Mouse (Mus musculus): Measurements from ENCODE around the gene Phactr1. TPM values are rescaled to one million over a fixed set of nuclear protein-coding genes. Genes with fewer than 3 reads are reported as not detected.

The Phactr1 gene
- polyA plus RNA-seq, 1 experiment from 2014 or later: 32.4 TPM

DNA sequence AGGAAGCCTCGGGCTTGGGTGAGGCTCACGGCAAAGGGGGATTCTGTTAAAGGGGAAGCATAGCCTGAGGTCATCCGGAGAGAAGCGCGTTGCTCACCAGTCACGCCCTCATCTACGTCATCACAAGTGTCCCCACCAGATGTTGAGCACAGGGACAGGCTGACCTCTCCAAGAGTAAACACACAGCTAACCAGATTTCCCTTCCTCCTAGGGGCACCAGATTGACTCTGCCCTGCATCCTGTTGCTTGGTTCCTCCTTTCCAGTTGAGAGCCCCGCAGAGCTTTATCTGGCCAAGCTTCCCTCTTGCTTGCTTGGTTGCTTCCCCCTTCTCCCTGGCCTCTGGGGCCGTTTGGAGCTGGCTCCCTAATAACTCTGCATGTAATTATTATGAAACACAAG is 148.6 kb downstream of the Phactr1 start:
- Histone ChIP-seq H3K4me2 (ENCODE audit: low read length) (peak overlapping the region; percentile 21), H3K9me3 (replicated peaks; ENCODE audit: low read length) (no peaks in the 10 kb centered on the region), H3K4me1 (replicated peaks; ENCODE audit: insufficient read depth, low read length) (no peaks in the 10 kb centered on the region), H3K27me3 (ENCODE audit: insufficient read depth, low read length) (no peaks in the 10 kb centered on the region), H3K4me3 (replicated peaks; ENCODE audit: low read depth, low read length) (no peak overlapping the region), H3K27ac (no peak overlapping the region), H3K9ac (ENCODE audit: low read depth, low read length) (no peak overlapping the region), H3K36me3 (ENCODE audit: insufficient read depth, low read length) (no peaks in the 10 kb centered on the region)
- 14% methylated on average over 9 of the region's 9 CpGs for WGBS
- ATAC-seq (replicated peaks; ENCODE audit: low FRiP score, low read depth): peak; percentile 61; the same call in 1 of the 2 replicates
- peak; percentile 64 for DNase-seq (ENCODE audit: low spot score)
- TF ChIP-seq CTCF (IDR thresholded peaks at IDR 0.05; ENCODE audit: low read depth): no peak

DNA sequence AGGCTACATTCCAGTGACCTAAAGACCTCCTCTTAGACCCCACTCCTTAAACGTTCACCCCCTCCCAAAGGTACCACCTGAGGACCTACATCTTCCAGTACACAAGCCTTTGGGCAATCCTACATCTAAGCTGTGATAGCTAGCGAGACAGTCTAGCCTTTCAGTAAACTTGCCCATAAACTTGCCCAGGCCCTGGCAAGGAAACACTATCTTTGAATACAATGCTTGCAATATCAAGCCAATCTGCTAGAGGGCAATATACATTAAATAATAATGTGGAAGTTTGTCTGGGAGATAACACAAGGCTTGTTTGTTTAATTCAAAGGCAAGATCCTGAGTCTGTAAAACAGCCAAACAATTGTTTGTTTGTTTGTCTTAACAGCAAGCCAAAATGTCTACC is 155.0 kb downstream of the Phactr1 start:
- no peaks in the 10 kb centered on the region for H3K4me1 ChIP-seq (replicated peaks; ENCODE audit: insufficient read depth, low read length)

GRCm38 (mm10) chr13:42839358-42839757 is 158.9 kb downstream of the Phactr1 start:
- H3K9ac ChIP-seq (ENCODE audit: low read depth, low read length): no peak overlapping the region
- TF ChIP-seq CTCF (IDR thresholded peaks at IDR 0.05; ENCODE audit: low read depth): no peak
- 73% methylated on average over 2 of the region's 2 CpGs for WGBS
- H3K27me3 ChIP-seq (ENCODE audit: insufficient read depth, low read length): no peaks in the 10 kb centered on the region
- no peak overlapping the region for H3K4me3 ChIP-seq (replicated peaks; ENCODE audit: low read depth, low read length)
- ATAC-seq (replicated peaks; ENCODE audit: low FRiP score, low read depth) (no peak), DNase-seq (ENCODE audit: low spot score) (no peak)
- H3K4me2 ChIP-seq (ENCODE audit: low read length): no peak overlapping the region
- H3K4me1 ChIP-seq (replicated peaks; ENCODE audit: insufficient read depth, low read length): no peaks in the 10 kb centered on the region
- no peaks in the 10 kb centered on the region for H3K36me3 ChIP-seq (ENCODE audit: insufficient read depth, low read length)
- H3K9me3 ChIP-seq (replicated peaks; ENCODE audit: low read length): no peaks in the 10 kb centered on the region
- no peak overlapping the region for H3K27ac ChIP-seq

More for the DNA sequence above, 155.0 kb downstream of the Phactr1 start:
- Histone ChIP-seq H3K9me3 (replicated peaks; ENCODE audit: low read length) (no peaks in the 10 kb centered on the region), H3K36me3 (ENCODE audit: insufficient read depth, low read length) (no peaks in the 10 kb centered on the region), H3K4me2 (ENCODE audit: low read length) (no peak overlapping the region), H3K9ac (ENCODE audit: low read depth, low read length) (no peak overlapping the region), H3K27ac (no peak overlapping the region), H3K27me3 (ENCODE audit: insufficient read depth, low read length) (no peaks in the 10 kb centered on the region), H3K4me3 (replicated peaks; ENCODE audit: low read depth, low read length) (no peak overlapping the region)
- DNase-seq (ENCODE audit: low spot score): peak; percentile 89
- 35% methylated on average over 2 of the region's 2 CpGs for WGBS
- peak; percentile 72 for TF ChIP-seq CTCF (IDR thresholded peaks at IDR 0.05; ENCODE audit: low read depth)
- no peak for ATAC-seq (replicated peaks; ENCODE audit: low FRiP score, low read depth)

DNA sequence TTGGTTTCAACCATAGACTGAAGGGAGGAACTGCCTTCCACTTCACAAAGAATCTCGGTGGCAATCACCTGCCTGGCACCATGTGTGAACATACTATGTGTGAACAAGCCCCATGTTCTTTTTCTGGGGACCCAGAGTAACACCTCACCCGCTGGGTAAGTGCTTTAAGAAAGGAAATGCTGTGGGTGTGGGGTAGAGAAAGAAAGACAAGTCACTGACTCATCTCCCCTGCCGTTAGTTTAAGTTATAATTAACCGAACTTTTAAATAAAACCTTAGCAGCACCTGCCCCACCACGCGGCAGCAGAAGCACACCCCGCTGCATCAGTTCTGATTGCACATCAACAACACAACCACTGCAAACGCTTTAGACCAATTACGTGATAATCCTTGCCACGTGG is 171.7 kb downstream of the Phactr1 start:
- Histone ChIP-seq H3K27ac (no peak overlapping the region), H3K4me3 (replicated peaks; ENCODE audit: low read depth, low read length) (no peak overlapping the region), H3K4me2 (ENCODE audit: low read length) (no peak overlapping the region), H3K9ac (ENCODE audit: low read depth, low read length) (no peak overlapping the region), H3K9me3 (replicated peaks; ENCODE audit: low read length) (no peaks in the 10 kb centered on the region), H3K4me1 (replicated peaks; ENCODE audit: insufficient read depth, low read length) (no peaks in the 10 kb centered on the region), H3K36me3 (ENCODE audit: insufficient read depth, low read length) (no peaks in the 10 kb centered on the region), H3K27me3 (ENCODE audit: insufficient read depth, low read length) (no peaks in the 10 kb centered on the region)
- 50% methylated on average over 10 of the region's 10 CpGs for WGBS
- no peak for TF ChIP-seq CTCF (IDR thresholded peaks at IDR 0.05; ENCODE audit: low read depth)
- no peak for DNase-seq (ENCODE audit: low spot score)
- no peak for ATAC-seq (replicated peaks; ENCODE audit: low FRiP score, low read depth)

DNA sequence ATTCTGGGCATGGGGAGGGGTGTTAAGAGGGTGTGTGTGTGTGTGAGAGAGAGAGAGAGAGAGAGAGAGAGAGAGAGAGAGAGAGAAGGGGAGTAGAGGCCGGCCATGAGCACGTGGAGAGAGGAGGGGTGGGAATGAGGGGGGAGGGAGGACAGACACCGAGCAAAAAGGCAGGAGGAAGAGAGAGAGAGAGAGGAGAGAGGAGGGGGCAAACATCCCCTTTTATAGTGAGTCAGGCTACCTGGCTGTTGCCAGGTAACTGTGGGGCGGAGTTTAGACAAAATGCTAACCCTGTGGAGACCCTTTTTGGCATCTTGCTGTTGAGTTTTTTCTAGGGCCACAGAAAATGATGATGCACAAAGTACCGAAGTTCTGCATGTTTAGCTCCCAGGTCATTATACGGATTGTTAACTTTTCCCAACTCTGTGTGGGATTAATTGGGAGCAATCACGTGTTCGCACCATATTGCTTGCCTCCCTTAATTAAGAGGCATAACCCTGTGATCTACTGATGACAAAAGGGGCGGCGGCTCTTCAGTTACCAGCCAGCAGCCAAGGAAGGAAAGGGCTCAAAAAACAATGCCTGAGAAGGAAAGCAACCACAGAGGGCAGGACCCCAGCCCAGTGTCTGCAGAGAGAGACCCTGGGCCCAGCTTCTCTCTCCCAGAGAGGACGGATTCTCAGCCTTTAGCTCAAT is 173.6 kb downstream of the Phactr1 start:
- H3K9me3 ChIP-seq (replicated peaks; ENCODE audit: low read length): no peaks in the 10 kb centered on the region
- DNase-seq (ENCODE audit: low spot score) (peak; percentile 58), ATAC-seq (replicated peaks; ENCODE audit: low FRiP score, low read depth) (no peak; the same call in 1 of the 2 replicates)
- H3K27ac ChIP-seq: no peak overlapping the region
- no peaks in the 10 kb centered on the region for H3K36me3 ChIP-seq (ENCODE audit: insufficient read depth, low read length)
- 21% methylated on average over 11 of the region's 11 CpGs for WGBS
- H3K27me3 ChIP-seq (ENCODE audit: insufficient read depth, low read length): no peaks in the 10 kb centered on the region
- H3K4me2 ChIP-seq (ENCODE audit: low read length): no peak overlapping the region
- no peak overlapping the region for H3K4me3 ChIP-seq (replicated peaks; ENCODE audit: low read depth, low read length)
- H3K4me1 ChIP-seq (replicated peaks; ENCODE audit: insufficient read depth, low read length): no peaks in the 10 kb centered on the region
- no peak overlapping the region for H3K9ac ChIP-seq (ENCODE audit: low read depth, low read length)
- no peak for TF ChIP-seq CTCF (IDR thresholded peaks at IDR 0.05; ENCODE audit: low read depth)

DNA sequence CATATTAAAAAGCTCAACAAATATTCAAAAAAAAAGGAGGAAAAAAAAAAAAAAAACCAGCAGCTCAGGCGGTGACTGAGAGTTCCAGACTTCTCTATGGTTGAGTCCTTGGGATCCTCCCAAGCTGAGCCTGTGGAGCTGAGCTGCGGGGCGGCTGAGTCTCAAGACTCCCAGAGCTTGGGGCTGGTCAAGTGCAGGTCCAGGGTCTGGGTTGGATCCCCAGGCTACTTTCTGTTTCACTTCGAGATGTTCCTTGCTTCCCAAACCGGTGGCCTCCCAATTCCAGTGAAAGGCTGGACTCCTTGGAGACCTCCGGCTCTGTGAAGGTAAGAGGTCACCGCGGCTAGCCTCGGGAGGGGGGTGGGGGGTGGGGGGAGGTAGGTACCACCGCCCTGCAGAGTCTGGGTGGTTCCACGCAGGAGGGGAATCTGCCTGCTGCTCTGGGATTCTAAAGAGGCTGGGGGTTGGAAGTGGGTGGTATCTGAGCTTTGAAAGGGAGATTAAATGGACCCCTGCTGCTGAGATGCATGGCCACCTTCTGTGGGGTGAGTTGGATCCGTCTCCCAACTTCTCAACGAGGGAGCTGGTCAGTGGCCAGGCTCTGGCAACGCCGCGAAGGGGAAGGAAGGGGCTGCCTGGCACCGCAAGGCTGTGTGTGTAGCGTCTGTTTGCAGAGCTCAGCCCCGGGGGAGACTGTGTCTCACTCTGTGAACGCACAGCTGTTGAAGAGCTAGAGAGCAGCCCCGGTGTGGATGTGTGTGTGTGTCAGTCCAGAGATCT is 185.9 kb downstream of the Phactr1 start:
- no peak for TF ChIP-seq CTCF (IDR thresholded peaks at IDR 0.05; ENCODE audit: low read depth)

More for the DNA sequence above, 185.9 kb downstream of the Phactr1 start:
- 4% methylated on average over 21 of the region's 21 CpGs for WGBS
- peak; percentile 73 for DNase-seq (ENCODE audit: low spot score)
- peak overlapping the region; percentile 50 for H3K9ac ChIP-seq (ENCODE audit: low read depth, low read length)
- H3K4me3 ChIP-seq (replicated peaks; ENCODE audit: low read depth, low read length): peak overlapping the region; percentile 38
- peak overlapping the region; percentile 73 for H3K4me2 ChIP-seq (ENCODE audit: low read length)
- H3K4me1 ChIP-seq (replicated peaks; ENCODE audit: insufficient read depth, low read length): no peaks in the 10 kb centered on the region
- H3K27me3 ChIP-seq (ENCODE audit: insufficient read depth, low read length): no peaks in the 10 kb centered on the region
- 0 out of 2 replicates have a peak, but pooled peaks have one; percentile 21 for ATAC-seq (replicated peaks; ENCODE audit: low FRiP score, low read depth)
- H3K9me3 ChIP-seq (replicated peaks; ENCODE audit: low read length): no peaks in the 10 kb centered on the region
- no peak overlapping the region for H3K27ac ChIP-seq
- no peaks in the 10 kb centered on the region for H3K36me3 ChIP-seq (ENCODE audit: insufficient read depth, low read length)

Measured in kidney, postnatal 0 days (tissue).